Mouse (Mus musculus): ENCODE data around the gene Rap2c.

DNA sequence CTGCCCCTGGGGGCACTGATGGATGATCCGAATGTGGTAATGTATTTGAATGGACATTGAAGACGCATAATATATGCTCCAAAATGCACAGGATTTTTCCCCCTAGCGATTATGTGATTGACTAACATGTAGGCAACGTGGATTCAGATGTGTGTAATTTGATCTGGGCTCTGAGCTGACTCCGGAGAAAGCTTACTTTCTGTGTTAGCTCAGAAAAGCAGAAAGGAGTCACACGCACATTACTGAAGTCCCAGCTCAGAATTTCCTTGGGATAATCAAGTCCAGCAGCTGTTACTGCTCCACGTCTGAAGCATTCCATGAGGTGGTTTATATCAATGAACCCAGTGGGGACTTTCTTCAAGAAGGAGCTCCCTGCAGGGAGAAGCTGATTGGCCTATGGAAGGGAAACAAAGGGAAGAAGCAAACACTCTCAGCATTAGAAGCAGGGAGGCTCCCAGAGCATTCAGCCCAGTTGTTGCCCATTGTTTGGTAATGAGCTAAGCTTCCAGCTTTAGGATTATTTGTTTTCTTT is 17.9 kb upstream of the Rap2c start:
- TF ChIP-seq GATA1 (IDR thresholded peaks at IDR 0.05; ENCODE audit: low read depth, low read length) = no peak
- no peak for TF ChIP-seq JUND (IDR thresholded peaks at IDR 0.05; ENCODE audit: low read depth, low read length)
